8 mouse cellular contexts compared by ENCODE assay signal in the genomic region with DNA sequence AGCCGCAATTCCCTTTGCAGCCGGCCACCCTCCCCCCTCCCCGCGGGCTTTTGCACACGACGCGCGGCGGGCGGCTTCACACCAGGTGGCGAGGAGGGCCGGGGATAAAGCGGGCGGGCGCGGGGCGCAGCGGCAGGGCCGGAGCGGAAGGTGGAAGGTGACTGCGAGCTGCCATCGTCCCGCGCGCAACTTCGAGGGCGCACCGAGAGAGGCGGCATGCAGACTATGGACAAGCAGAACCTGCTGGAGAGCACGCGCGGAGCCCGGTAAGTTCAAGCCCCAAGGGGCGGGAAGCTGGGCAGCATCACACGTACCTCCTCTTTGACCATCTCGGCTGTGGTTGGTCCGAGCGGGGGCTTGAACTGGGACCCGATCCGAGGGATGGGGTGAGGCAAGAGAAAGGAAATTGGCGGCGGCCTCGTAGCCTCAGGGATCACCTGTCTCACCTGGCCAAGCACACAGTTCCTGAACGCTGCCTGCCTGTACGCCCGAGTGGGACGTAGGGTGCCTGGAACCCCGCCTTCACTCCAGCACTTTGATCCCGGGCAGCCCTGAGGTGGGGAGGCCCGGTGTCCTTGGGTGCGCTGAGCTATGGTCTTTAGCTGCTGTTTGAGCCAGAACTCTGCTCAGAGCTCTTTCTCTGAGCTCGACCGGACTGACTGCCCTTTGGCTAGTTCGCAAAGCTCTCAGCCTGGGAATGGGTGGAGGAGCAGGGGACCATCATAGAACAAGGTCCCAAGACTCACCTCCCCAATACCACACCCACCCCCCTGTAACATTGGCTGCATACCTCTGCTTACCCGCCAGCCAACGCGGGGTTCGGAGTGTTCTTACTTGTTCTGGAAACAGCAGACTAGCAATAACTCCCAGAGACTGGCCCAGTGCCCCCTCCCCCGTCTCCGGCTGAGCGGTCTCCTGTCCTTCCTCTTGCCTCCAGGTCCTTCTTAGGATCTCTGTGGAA. TPM values are rescaled to one million over a fixed set of nuclear protein-coding genes. Genes with fewer than 3 reads are reported as not detected.
DNase-seq lines count a peak whose midpoint lies in the region; ATAC-seq and TF ChIP-seq lines count a peak whose summit lies in the region.

A gene (plus strand): TSS at position 111 of the 961 bp plus-strand sequence.

- peaks cover 5% of the 10 kb centered on the region; the same call in 1 of the 2 replicates for H3K9me3 ChIP-seq in forebrain, embryonic 13.5 days (replicated peaks)
- H3K9me3 ChIP-seq in kidney, postnatal 0 days (replicated peaks; ENCODE audit: low read length): no peaks in the 10 kb centered on the region
- H3K9me3 ChIP-seq in midbrain, embryonic 16.5 days (replicated peaks; ENCODE audit: control insufficient read depth, low read length, poor library complexity, severe bottlenecking): no peaks in the 10 kb centered on the region

- no peak for TF ChIP-seq CTCF in spleen, adult 2 months (IDR thresholded peaks at IDR 0.05; ENCODE audit: extremely low read depth, insufficient read depth, insufficient read length, insufficient replicate concordance)
- no peak for TF ChIP-seq CTCF in kidney, postnatal 0 days (IDR thresholded peaks at IDR 0.05; ENCODE audit: low read depth)

- WGBS in spleen, adult 2 months: 9% methylated on average over 61 of the region's 61 CpGs
- WGBS in forebrain, embryonic 13.5 days: 2% methylated on average over 51 of the region's 61 CpGs
- WGBS in kidney, postnatal 0 days: 3% methylated on average over 61 of the region's 61 CpGs
- 3% methylated on average over 58 of the region's 61 CpGs for WGBS in midbrain, embryonic 16.5 days

- peaks cover 4% of the 10 kb centered on the region; the same call in 1 of the 2 replicates for H3K4me1 ChIP-seq in spleen, adult 2 months (ENCODE audit: control insufficient read depth, insufficient read depth, insufficient read length)
- H3K4me1 ChIP-seq in forebrain, embryonic 13.5 days: peaks cover 11% of the 10 kb centered on the region
- H3K4me1 ChIP-seq in kidney, postnatal 0 days (replicated peaks; ENCODE audit: insufficient read depth, low read length): peaks cover 6% of the 10 kb centered on the region
- peaks cover 4% of the 10 kb centered on the region; the same call in 1 of the 2 replicates for H3K4me1 ChIP-seq in midbrain, embryonic 16.5 days (ENCODE audit: control insufficient read depth, insufficient read depth, low read length)

- TF ChIP-seq POLR2A in spleen, adult 2 months (IDR thresholded peaks at IDR 0.05; ENCODE audit: low read depth, low read length): no peak

- H3K27me3 ChIP-seq in spleen, adult 2 months (ENCODE audit: control insufficient read depth, insufficient read depth, low read length): peaks cover 17% of the 10 kb centered on the region
- H3K27me3 ChIP-seq in forebrain, embryonic 13.5 days: peaks cover 55% of the 10 kb centered on the region
- 0 out of 2 replicates have a peak, but pooled peaks cover 16% of the 10 kb centered on the region for H3K27me3 ChIP-seq in kidney, postnatal 0 days (ENCODE audit: insufficient read depth, low read length)
- H3K27me3 ChIP-seq in midbrain, embryonic 16.5 days (ENCODE audit: control insufficient read depth, insufficient read depth, low read depth, low read length): peaks cover 42% of the 10 kb centered on the region

- intact Hi-C loops in gastrocnemius, postnatal 36 days (cut with DNase I): no loop called here

- H3K4me3 ChIP-seq in spleen, adult 2 months (ENCODE audit: extremely low read depth, insufficient read depth, insufficient read length): peak within 1 kb of the TSS; percentile 6; the same call in 1 of the 2 replicates
- H3K4me3 ChIP-seq in forebrain, embryonic 13.5 days: peak within 1 kb of the TSS; percentile 23
- H3K4me3 ChIP-seq in kidney, postnatal 0 days (replicated peaks; ENCODE audit: low read depth, low read length): peak within 1 kb of the TSS; percentile 22
- peak within 1 kb of the TSS; percentile 22 for H3K4me3 ChIP-seq in midbrain, embryonic 16.5 days (ENCODE audit: low read depth, low read length)

- no peaks in the 10 kb centered on the region for H3K36me3 ChIP-seq in spleen, adult 2 months (ENCODE audit: control insufficient read depth, insufficient read depth, low read length)
- H3K36me3 ChIP-seq in forebrain, embryonic 13.5 days (ENCODE audit: poor library complexity, severe bottlenecking): no peaks in the 10 kb centered on the region
- no peaks in the 10 kb centered on the region for H3K36me3 ChIP-seq in kidney, postnatal 0 days (ENCODE audit: insufficient read depth, low read length)
- H3K36me3 ChIP-seq in midbrain, embryonic 16.5 days (ENCODE audit: control insufficient read depth, insufficient read depth, low read length): no peaks in the 10 kb centered on the region

- H3K9ac ChIP-seq in forebrain, embryonic 13.5 days: peak within 1 kb of the TSS; percentile 17; the same call in 1 of the 2 replicates
- H3K9ac ChIP-seq in kidney, postnatal 0 days (ENCODE audit: low read depth, low read length): peak within 1 kb of the TSS; percentile 27; the same call in 1 of the 2 replicates
- H3K9ac ChIP-seq in midbrain, embryonic 16.5 days (ENCODE audit: low read depth, low read length): no peak within 1 kb of the TSS

- no peak for DNase-seq in spleen, adult 2 months (ENCODE audit: low read depth in 1 of 2, low spot score in 2 of 2)
- DNase-seq in spleen, adult 18-20 months: no peak
- no peak for DNase-seq in kidney, postnatal 0 days (ENCODE audit: low spot score)
- DNase-seq in cerebellum, adult 11 months: no peak
- DNase-seq in layer of hippocampus, postnatal 36 days: no peak
- no peak for DNase-seq in gastrocnemius, postnatal 36 days

- ATAC-seq in forebrain, embryonic 13.5 days: no peak
- ATAC-seq in kidney, postnatal 0 days (replicated peaks; ENCODE audit: low FRiP score, low read depth): peak; percentile 77
- ATAC-seq in midbrain, embryonic 16.5 days: no peak

- H3K27ac ChIP-seq in spleen, adult 2 months (ENCODE audit: insufficient read depth, low read length): no peak within 1 kb of the TSS
- H3K27ac ChIP-seq in forebrain, embryonic 13.5 days: no peak within 1 kb of the TSS
- no peak within 1 kb of the TSS for H3K27ac ChIP-seq in kidney, postnatal 0 days
- H3K27ac ChIP-seq in midbrain, embryonic 16.5 days (ENCODE audit: low read length): no peak within 1 kb of the TSS

- H3K4me2 ChIP-seq in forebrain, embryonic 13.5 days: peak within 1 kb of the TSS; percentile 48
- peak within 1 kb of the TSS; percentile 49 for H3K4me2 ChIP-seq in kidney, postnatal 0 days (ENCODE audit: low read length)
- H3K4me2 ChIP-seq in midbrain, embryonic 16.5 days (ENCODE audit: low read length): peak within 1 kb of the TSS; percentile 44

RNA-seq across cellular contexts. Expression of the gene that starts here (rescaled TPM):
- polyA plus RNA-seq in spleen, adult 2 months (2012; rRNA removed): 1.5 and 4.0 TPM in 2 replicates
- not detected in 2 replicates for polyA plus RNA-seq in forebrain, embryonic 13.5 days (2015; fragmentation: Nextera tagmentation; extraction: Ambion mirVana)
- 0.48 and 0.82 TPM in 2 replicates for polyA plus RNA-seq in kidney, postnatal 0 days (2015; fragmentation: Nextera tagmentation; extraction: Ambion mirVana)
- polyA plus RNA-seq in midbrain, embryonic 16.5 days (2015; fragmentation: Nextera tagmentation; extraction: Ambion mirVana): 0.26 and 0.30 TPM in 2 replicates
- total RNA-seq in layer of hippocampus, postnatal 36 days (2021): not detected
- 10 to 100 TPM in 1 of 2 experiments, 1 to 10 TPM in 1; 3.8 to 22.3 TPM for total RNA-seq in gastrocnemius, postnatal 36 days (2021)

Comparison
In these comparisons a context has a peak if more than half of its experiments do, and no peak if none do; other contexts are left out.
1. RNA of the gene that starts here (total RNA-seq): 3.8 to 22.3 TPM in gastrocnemius, postnatal 36 days; not detected in layer of hippocampus, postnatal 36 days; every median in the first group is over 4 times any median in the second.
2. Peak in ATAC-seq, H3K4me3 ChIP-seq, H3K9ac ChIP-seq and H3K4me2 ChIP-seq in kidney, postnatal 0 days; RNA of the gene not detected or under 1 TPM.
3. Peak in every context shown above with its lines, with median percentiles within 50 percentile points of each other: H3K4me3 ChIP-seq and H3K4me2 ChIP-seq.